Mouse (Mus musculus) kidney, embryonic 16.5 days (tissue): ENCODE measurements around the gene Htr2b. TPM values are rescaled to one million over a fixed set of nuclear protein-coding genes. Genes with fewer than 3 reads are reported as not detected.

ENCODE experiments used
- ATAC-seq: fragments of 200-750 bp; cut with Nextera tagmentation; 2 replicates; pipeline ENCODE4 v1.8.0; 2017; ENCODE audit warnings: moderate TSS enrichment; ENCODE audit not compliant: low FRiP score, low TSS enrichment
- H3K27ac ChIP-seq: fragments of 300-500 bp; sonication (generic); 2 replicates; pipeline ENCODE4 v1.5.1; 2014; ENCODE audit warnings: low read length
- H3K27me3 ChIP-seq: fragments of 300-500 bp; sonication (generic); 2 replicates; pipeline ENCODE4 v1.6.1; 2014; ENCODE audit warnings: low read length, control low read depth, mixed read lengths; ENCODE audit not compliant: insufficient read depth
- H3K36me3 ChIP-seq: fragments of 300-500 bp; sonication (generic); 2 replicates; pipeline ENCODE4 v1.6.1; 2014; ENCODE audit warnings: low read length, control low read depth, mixed read lengths; ENCODE audit not compliant: insufficient read depth
- H3K4me1 ChIP-seq: fragments of 300-500 bp; sonication (generic); 2 replicates; pipeline ENCODE4 v1.6.1; 2014; ENCODE audit warnings: low read length, control low read depth, mixed read lengths; ENCODE audit not compliant: insufficient read depth
- H3K4me2 ChIP-seq: fragments of 300-500 bp; sonication (generic); replicated peaks from 2 replicates; pipeline ENCODE4 v1.6.1; 2014; ENCODE audit warnings: low read depth, low read length
- H3K4me3 ChIP-seq: fragments of 300-500 bp; sonication (generic); 2 replicates; pipeline ENCODE4 v1.5.1; 2014; ENCODE audit warnings: mild to moderate bottlenecking, low read length
- H3K9ac ChIP-seq: fragments of 300-500 bp; sonication (generic); replicated peaks from 2 replicates; pipeline ENCODE4 v1.6.1; 2014; ENCODE audit warnings: low read length
- H3K9me3 ChIP-seq: fragments of 300-500 bp; sonication (generic); 2 replicates; pipeline ENCODE4 v1.6.1; 2016; ENCODE audit warnings: low read length, control low read depth
- WGBS: fragments of 180-500 bp; shearing (Covaris S2); extraction: QIAGEN DNeasy Blood & Tissue Kit; methylation state at CpG from one replicate; pipeline ENCODE4 v1.1.7; 2014; 5-methylcytosine and 5-hydroxymethylcytosine counted together
- polyA plus RNA-seq: library from polyadenylated mRNA; unstranded; fragments of >200 nt; fragmentation: Nextera tagmentation; extraction: Ambion mirVana; gene quantifications from 2 replicates; pipeline ENCODE4 v1.2.1, GENCODE M21; 2015

Htr2b gene
- polyA plus RNA-seq, 1 experiment from 2014 or later, result 0.60 TPM

- ATAC-seq, result no peak
- Histone ChIP-seq H3K27me3 (no peaks in the 10 kb centered on the region), H3K9me3 (no peaks in the 10 kb centered on the region), H3K9ac (no peak overlapping the region), H3K36me3 (no peaks in the 10 kb centered on the region), H3K27ac (no peak overlapping the region), H3K4me1 (peaks cover 4% of the 10 kb centered on the region), H3K4me3 (no peak overlapping the region), H3K4me2 (no peak overlapping the region)
- whole genome bisulfite sequencing, result 51% methylated on average over 3 of the region's 3 CpGs
These were observed 56.8 kb downstream of the Htr2b start for GRCm38 (mm10) chr1:86054943-86055342.

- H3K9me3 ChIP-seq, result no peaks in the 10 kb centered on the region
- no peaks in the 10 kb centered on the region for H3K4me1 ChIP-seq
- H3K4me3 ChIP-seq, result no peak overlapping the region
- H3K27me3 ChIP-seq, result peaks cover 4% of the 10 kb centered on the region
- 84% methylated on average over 12 of the region's 12 CpGs for WGBS
- H3K4me2 ChIP-seq, result no peak overlapping the region
- no peak for ATAC-seq
- no peak overlapping the region for H3K9ac ChIP-seq
- no peaks in the 10 kb centered on the region for H3K36me3 ChIP-seq
- H3K27ac ChIP-seq, result no peak overlapping the region
These were observed 58.4 kb downstream of the Htr2b start for GRCm38 (mm10) chr1:86053198-86053921.

Other genes with a start within 250 kb of the Htr2b start
- gene Itm2c, start 217.7 kb downstream of the Htr2b start, polyA plus RNA-seq, result 248 and 269 TPM in 2 replicates
- gene 4933407L21Rik, start 183.5 kb downstream of the Htr2b start, polyA plus RNA-seq, result 1.6 TPM in 2 replicates
- 0.14 TPM in 1 of 2 replicates, not detected in the other for gene Gpr55, start 151.0 kb downstream of the Htr2b start, polyA plus RNA-seq
- gene Spata3, start 95.2 kb downstream of the Htr2b start, polyA plus RNA-seq, result not detected in 2 replicates
- 0.71 and 0.94 TPM in 2 replicates for gene 2810459M11Rik, start 66.1 kb downstream of the Htr2b start, polyA plus RNA-seq
- 184 and 194 TPM in 2 replicates for gene Psmd1, start 47.6 kb downstream of the Htr2b start, polyA plus RNA-seq
- gene Gm21972, start 21.7 kb upstream of the Htr2b start, polyA plus RNA-seq, result not detected in 2 replicates
- 26.2 and 28.1 TPM in 2 replicates for gene Armc9, start 42.8 kb upstream of the Htr2b start, polyA plus RNA-seq
- 9.5 and 10.5 TPM in 2 replicates for gene B3gnt7, start 190.9 kb upstream of the Htr2b start, polyA plus RNA-seq
- 432 and 504 TPM in 2 replicates for gene Ncl, start 247.4 kb upstream of the Htr2b start, polyA plus RNA-seq